Mouse (Mus musculus): ENCODE measurements around the gene Zfp867.

- TF ChIP-seq CTCF (IDR thresholded peaks at IDR 0.05; ENCODE audit: control insufficient read depth, insufficient read depth, insufficient replicate concordance, low read depth, low read length) = no peak
- no peak for TF ChIP-seq POLR2A (IDR thresholded peaks at IDR 0.05; ENCODE audit: control insufficient read depth, low read depth, low read length)
Observed at GRCm38 (mm10) chr11:59451086-59451485, 21.2 kb downstream of the Zfp867 start, which contains the start of gene Snap47.
